Mouse (Mus musculus) adrenal gland, adult 2 months (tissue): Measurements from ENCODE around the gene Hlcs. TPM values are rescaled to one million over a fixed set of nuclear protein-coding genes. Genes with fewer than 3 reads are reported as not detected.
"Not testable (repeated sequence)": the region's sequence is repeated elsewhere in the genome, so short reads cannot be mapped to it uniquely, and the experiment has no call there.

Experiments
- DNase-seq: peaks from one replicate; pipeline ENCODE4 v3.0.0; 2021
- long read RNA-seq: library from polyadenylated mRNA; stranded (forward); transcript quantifications from one replicate; pipeline ENCODE4 v2.0.0, GENCODE M21; 2021
- polyA plus RNA-seq: library from polyadenylated mRNA; depleted of rRNA; stranded (reverse); fragments of >200 nt; gene quantifications from 2 replicates; pipeline ENCODE4 v1.2.3, GENCODE M21; 2012; rRNA removed
- total RNA-seq, 2 experiments: library from RNA; stranded (reverse); gene quantifications; 2 replicates each; pipeline ENCODE4 v1.2.3; 2021

The Hlcs gene
- 10 to 100 TPM; 15.0 to 16.6 TPM for total RNA-seq
- 10.3 and 10.4 TPM in 2 replicates for polyA plus RNA-seq
- long read RNA-seq, full-length matches to known transcripts: 5 of 7 reads
- long read RNA-seq, partial matches to known transcripts: 0 of 7 reads
- long read RNA-seq, other reads (novel, unspliced or antisense): 2 of 7 reads

- peak; percentile 99 for DNase-seq
Observed at GRCm38 (mm10) chr16:94313229-94314030, at the start of gene Hlcs. Gene Hlcs, minus strand, starts transcription at chr16:94313571.

GRCm38 (mm10) chr16:94362174-94362873, 49.0 kb upstream of the Hlcs start:
- peak; percentile 93 for DNase-seq

GRCm38 (mm10) chr16:94360578-94361350, 47.4 kb upstream of the Hlcs start:
- DNase-seq: peak; percentile 73

GRCm38 (mm10) chr16:94358091-94358490, 44.7 kb upstream of the Hlcs start:
- no peak for DNase-seq

- peak; percentile 58 for DNase-seq
Observed at GRCm38 (mm10) chr16:94356776-94357494, 43.6 kb upstream of the Hlcs start.

- DNase-seq: no peak
Observed at GRCm38 (mm10) chr16:94356046-94356445, 42.7 kb upstream of the Hlcs start.

GRCm38 (mm10) chr16:94354450-94354849, 41.1 kb upstream of the Hlcs start:
- DNase-seq: no peak

GRCm38 (mm10) chr16:94350287-94350677, 36.9 kb upstream of the Hlcs start:
- no peak for DNase-seq

- no peak for DNase-seq
Observed at GRCm38 (mm10) chr16:94349588-94350286, 36.4 kb upstream of the Hlcs start.

- DNase-seq: no peak
Observed at GRCm38 (mm10) chr16:94348779-94349178, 35.4 kb upstream of the Hlcs start.

GRCm38 (mm10) chr16:94347080-94347731, 33.8 kb upstream of the Hlcs start:
- DNase-seq: peak; percentile 37

GRCm38 (mm10) chr16:94345733-94346132, 32.4 kb upstream of the Hlcs start:
- DNase-seq: no peak

GRCm38 (mm10) chr16:94339164-94340160, 26.1 kb upstream of the Hlcs start:
- not testable (repeated sequence) for DNase-seq

- no peak for DNase-seq
Observed at GRCm38 (mm10) chr16:94335656-94336055, 22.3 kb upstream of the Hlcs start.

- DNase-seq: peak; percentile 68
Observed at GRCm38 (mm10) chr16:94331886-94332252, 18.5 kb upstream of the Hlcs start.

GRCm38 (mm10) chr16:94331233-94331885, 18.0 kb upstream of the Hlcs start:
- no peak for DNase-seq

GRCm38 (mm10) chr16:94330429-94330828, 17.1 kb upstream of the Hlcs start:
- no peak for DNase-seq
